Mouse (Mus musculus): ENCODE results near the gene Tshz3. TPM values are rescaled to one million over a fixed set of nuclear protein-coding genes. Genes with fewer than 3 reads are reported as not detected.

Gene Tshz3
- total RNA-seq, 2 experiments from 2014 or later: 0.02 TPM; not detected in 1

DNA sequence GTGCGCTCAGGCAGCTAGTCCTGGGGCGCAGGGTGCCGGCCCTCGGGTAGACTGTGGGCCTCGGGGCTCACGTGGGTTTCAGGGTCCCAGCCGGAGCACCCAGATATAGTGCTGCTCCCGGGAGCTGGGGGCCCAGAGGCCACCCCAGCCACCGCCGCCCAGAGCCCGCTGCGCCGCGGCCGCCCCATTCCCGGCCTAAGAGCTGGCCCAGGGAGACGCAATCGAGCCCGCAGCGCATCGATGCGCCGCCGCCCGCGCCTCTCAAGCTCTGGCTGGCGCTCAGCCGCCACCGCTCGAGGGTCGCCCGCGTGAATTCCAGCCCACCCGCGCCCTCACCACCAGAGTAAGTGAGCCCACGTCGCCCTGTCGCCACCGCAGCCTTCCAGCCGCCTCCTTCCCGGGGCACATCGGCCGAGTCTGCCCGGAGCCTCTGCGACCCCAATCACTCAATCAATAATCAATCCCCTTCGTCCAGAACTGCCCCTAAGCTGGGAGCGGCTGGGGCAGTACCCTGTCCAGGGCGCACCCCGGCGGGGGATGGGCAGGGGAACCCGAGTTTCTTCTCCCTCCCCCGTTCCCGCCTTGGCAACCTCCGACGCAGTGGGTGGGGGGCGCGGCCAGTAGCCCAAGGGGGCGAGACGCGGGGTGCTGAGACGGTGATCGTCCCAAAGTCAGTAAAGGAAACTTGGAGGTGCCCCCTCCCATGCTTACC is 1.4 kb upstream of the Tshz3 start:
- ATAC-seq (replicated peaks; ENCODE audit: poor library complexity): peak; percentile 71

GRCm38 (mm10) chr7:36697118-36697855 is 631 bp upstream of the Tshz3 start:
- ATAC-seq (replicated peaks; ENCODE audit: poor library complexity): 0 out of 2 replicates have a peak, but pooled peaks have one; percentile 13

- ATAC-seq (replicated peaks; ENCODE audit: poor library complexity): no peak
Observed at GRCm38 (mm10) chr7:36698589-36698946, 650 bp downstream of the Tshz3 start.

GRCm38 (mm10) chr7:36699001-36699987 is 1.4 kb downstream of the Tshz3 start:
- ATAC-seq (replicated peaks; ENCODE audit: poor library complexity): no peak

- peak; percentile 74 for ATAC-seq (replicated peaks; ENCODE audit: poor library complexity)
Observed at GRCm38 (mm10) chr7:36706636-36707035, 8.7 kb downstream of the Tshz3 start.

GRCm38 (mm10) chr7:36707266-36707665 is 9.3 kb downstream of the Tshz3 start:
- no peak for ATAC-seq (replicated peaks; ENCODE audit: poor library complexity)

DNA sequence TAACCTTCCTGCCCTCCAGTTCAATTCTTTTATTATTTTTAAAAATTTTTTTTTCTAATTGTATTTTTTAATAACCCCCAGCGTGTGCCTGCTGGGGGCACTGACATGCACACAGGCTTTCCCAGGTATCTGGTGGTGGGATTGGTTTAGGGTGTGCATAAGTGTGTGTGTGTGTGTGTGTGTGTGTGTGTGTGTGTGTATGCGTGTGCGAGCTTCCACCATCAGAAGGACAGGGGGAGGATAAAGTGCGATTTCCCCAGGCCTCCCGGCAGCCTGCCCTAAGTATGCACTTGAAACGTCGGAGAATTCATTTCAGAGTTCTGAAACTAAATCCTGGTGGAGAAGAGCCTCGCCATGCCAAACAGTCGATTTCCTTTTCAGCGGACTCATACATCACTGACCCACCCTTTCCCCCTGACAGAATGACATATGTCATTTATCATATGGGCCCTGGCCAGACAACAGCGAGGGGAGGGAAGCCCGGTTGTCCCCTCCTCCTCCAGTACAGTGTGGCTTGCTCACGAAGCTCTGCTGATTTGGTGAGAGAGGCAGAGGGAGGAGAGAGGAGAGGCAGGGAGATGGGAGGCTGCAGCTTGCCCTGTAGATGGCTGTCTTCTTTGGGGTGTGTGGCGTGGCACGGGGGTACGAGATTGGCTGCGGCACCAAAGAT is 9.9 kb downstream of the Tshz3 start:
- ATAC-seq (replicated peaks; ENCODE audit: poor library complexity): no peak

- no peak for ATAC-seq (replicated peaks; ENCODE audit: poor library complexity)
Observed at GRCm38 (mm10) chr7:36708823-36709222, 10.9 kb downstream of the Tshz3 start.

GRCm38 (mm10) chr7:36709239-36709638 is 11.3 kb downstream of the Tshz3 start:
- peak; percentile 68 for ATAC-seq (replicated peaks; ENCODE audit: poor library complexity)

GRCm38 (mm10) chr7:36709974-36710373 is 12.1 kb downstream of the Tshz3 start:
- no peak for ATAC-seq (replicated peaks; ENCODE audit: poor library complexity)

- ATAC-seq (replicated peaks; ENCODE audit: poor library complexity): no peak
Observed at GRCm38 (mm10) chr7:36710387-36710786, 12.5 kb downstream of the Tshz3 start.

DNA sequence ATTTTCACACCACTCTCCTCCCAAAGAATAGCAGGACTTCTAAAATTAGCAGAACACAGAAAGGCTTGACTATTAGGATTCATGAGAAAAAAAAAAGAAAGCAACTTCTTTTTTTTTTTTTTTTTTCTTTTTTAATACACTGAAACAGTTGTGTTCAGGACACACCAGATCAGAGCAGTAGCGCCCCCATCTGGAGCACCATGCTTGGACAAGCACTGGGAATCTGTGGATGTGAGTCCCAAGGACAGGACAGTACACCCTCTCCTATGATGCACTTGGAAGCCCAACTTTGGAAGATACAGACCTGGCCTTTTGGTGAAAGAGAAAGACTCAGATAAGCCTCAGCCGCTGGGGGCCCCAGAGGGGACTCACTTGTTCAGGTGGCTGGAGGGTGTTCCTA is 13.8 kb downstream of the Tshz3 start:
- no peak for ATAC-seq (replicated peaks; ENCODE audit: poor library complexity)

DNA sequence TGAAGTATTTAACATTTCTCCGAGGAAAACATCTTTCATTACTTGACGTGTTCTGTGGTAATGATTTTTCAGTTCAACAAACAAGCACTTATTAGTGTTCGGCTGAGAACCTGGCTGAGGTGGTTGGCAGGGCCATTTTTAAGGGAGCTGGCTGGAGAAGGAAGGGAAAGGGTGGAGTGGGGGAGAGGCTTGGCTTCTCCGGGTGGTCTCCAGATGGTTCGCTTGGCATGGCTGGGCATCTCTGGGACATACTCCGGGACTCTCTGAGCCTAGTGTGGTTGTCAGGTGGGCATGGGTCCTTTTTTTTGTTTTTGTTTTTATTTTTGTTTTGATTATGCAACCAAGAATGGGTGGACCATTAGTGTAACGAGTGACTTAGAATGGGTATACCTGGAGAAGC is 16.4 kb downstream of the Tshz3 start:
- no peak for ATAC-seq (replicated peaks; ENCODE audit: poor library complexity)

DNA sequence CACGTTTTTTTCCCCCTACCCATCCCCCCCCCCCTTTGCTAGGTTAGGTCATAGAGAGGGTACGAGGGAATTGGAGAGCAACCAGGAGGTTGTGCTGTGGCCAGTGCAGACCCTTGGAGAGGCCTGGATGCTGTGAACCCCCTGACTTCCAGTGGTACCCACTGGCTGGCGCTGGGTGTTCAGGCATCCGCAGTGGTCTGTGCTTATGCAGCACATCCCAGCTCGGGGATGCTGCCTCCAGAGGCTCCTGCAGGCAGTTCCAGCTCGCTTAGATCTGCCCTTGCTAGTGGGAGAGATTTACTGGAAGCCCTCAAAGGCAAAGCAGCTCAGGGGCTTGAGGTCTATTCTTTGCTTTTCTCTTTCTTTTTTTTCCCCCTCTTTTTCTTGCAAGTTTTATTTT is 19.3 kb downstream of the Tshz3 start:
- ATAC-seq (replicated peaks; ENCODE audit: poor library complexity): no peak

GRCm38 (mm10) chr7:36720830-36721229 is 22.9 kb downstream of the Tshz3 start:
- ATAC-seq (replicated peaks; ENCODE audit: poor library complexity): no peak

DNA sequence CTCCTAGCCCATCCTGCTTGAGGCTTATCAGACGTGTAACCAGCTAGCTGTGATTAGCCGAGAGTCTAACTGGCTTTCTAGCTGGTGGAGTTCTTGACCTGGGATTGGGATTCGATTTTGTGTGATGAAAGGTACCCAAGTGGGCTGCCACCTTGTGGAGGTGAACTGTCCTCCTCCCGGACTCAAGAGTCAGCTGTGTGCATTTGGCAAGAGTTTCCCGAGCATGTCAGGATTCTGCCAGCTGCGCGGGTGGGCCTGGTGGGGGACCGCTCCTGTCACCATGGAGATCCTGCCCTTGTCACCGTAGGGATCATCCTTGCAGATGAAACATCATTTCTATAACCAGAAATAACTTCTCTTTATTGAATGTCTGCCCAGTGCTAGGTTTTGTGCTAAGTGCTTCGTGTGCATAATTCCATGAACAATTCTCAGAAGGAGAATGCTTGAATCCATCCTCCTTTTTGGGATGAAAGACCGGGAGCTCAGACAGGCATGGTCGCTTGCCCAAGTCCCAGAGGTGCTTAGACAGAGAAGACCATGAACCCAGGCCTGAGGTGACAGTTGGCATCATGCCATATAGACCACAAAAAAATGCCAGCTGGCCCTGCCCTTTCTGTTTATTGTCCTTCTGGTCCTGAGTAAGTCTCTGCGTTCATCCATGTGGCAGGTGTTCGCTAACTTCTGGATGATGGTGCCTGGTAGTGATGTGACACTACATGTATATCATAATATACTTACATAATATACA is 38.6 kb downstream of the Tshz3 start:
- ATAC-seq (replicated peaks; ENCODE audit: poor library complexity): no peak

DNA sequence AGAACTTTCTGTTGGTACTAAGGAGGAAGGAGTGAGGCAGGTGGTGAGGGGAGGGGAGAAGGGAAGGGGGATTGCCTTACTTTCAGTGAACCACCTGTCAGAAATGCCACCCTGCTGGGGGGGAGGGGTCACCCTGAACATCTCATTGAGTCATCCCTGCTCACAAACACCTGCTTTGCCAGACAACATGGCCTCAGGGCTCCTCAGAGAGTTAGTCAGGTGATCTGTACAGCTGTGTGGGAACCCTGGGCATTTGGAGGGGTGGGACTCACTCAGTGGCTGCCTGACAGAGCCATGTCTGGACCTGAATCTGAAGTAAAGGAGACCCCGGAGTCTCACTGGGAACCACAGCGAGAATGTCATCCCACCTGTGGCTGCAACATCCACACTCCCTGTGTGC is 53.6 kb downstream of the Tshz3 start:
- ATAC-seq (replicated peaks; ENCODE audit: poor library complexity): no peak

- no peak for ATAC-seq (replicated peaks; ENCODE audit: poor library complexity)
Observed at GRCm38 (mm10) chr7:36767501-36768092, 69.7 kb downstream of the Tshz3 start.

DNA sequence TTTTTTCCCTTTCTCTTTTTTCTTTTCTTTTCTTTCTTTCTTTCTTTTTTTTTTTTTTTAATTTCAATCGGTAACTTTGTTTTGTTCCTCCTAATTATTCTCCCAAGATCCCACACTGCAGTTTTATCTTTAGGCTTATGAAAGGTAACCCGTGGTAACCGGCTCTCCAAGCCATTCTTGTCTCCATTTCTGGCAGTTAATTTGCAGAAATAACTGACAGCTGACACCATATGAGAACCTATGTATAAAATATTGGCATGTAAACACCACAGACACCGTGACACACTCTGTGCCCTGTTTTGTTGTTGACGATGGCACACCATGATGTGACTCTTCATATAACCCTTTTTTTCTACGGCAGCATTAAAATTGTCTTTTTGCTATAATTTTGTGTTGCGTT is 75.2 kb downstream of the Tshz3 start:
- no peak for ATAC-seq (replicated peaks; ENCODE audit: poor library complexity)

GRCm38 (mm10) chr7:36776956-36777355 is 79.0 kb downstream of the Tshz3 start:
- ATAC-seq (replicated peaks; ENCODE audit: poor library complexity): no peak
